10 mouse cellular contexts compared by ENCODE assay signal in the genomic region with DNA sequence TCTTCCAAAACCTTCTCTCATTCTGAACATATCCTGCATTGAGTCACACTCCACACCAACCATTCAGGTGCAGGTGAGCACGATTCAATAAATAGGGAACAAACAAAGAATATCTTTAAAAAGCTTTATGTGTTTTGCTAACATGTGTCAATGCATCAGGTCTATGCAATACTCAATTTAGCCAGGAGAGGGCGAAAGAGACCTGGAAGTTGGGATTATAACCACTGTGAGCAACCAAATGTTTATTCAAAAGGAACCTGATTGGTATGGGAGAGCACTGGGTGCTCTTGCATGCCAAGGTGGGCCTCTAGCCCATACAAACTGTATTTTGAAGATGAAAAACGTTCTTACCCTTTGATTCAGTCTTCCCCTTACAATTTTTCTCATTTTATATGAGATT. TPM values are rescaled to one million over a fixed set of nuclear protein-coding genes. Genes with fewer than 3 reads are reported as not detected.
DNase-seq lines count a peak whose midpoint lies in the region; ATAC-seq and TF ChIP-seq lines count a peak whose summit lies in the region.
"Had no signal": no experiment of that assay in that cellular context is flagged by ENCODE, and none has a peak within 500 bp of the region (broad histone marks: within the 10 kb centered on the region; RNA-seq: fewer than 3 reads in every experiment).

No protein-coding gene starts in this region.

- H3K4me2 ChIP-seq in liver, embryonic 12.5 days = no peak overlapping the region
- H3K4me2 ChIP-seq in heart, postnatal 0 days (ENCODE audit: low read depth, low read length) = no peak overlapping the region
- H3K4me2 ChIP-seq in neural tube, embryonic 11.5 days (ENCODE audit: low read depth) = no peak overlapping the region

- no peaks in the 10 kb centered on the region for H3K36me3 ChIP-seq in liver, embryonic 12.5 days
- H3K36me3 ChIP-seq in heart, postnatal 0 days (replicated peaks; ENCODE audit: control insufficient read depth, insufficient read depth, low read length) = no peaks in the 10 kb centered on the region
- no peaks in the 10 kb centered on the region for H3K36me3 ChIP-seq in neural tube, embryonic 11.5 days (ENCODE audit: control insufficient read depth, insufficient read depth, low read length)
- H3K36me3 ChIP-seq: neural tube, embryonic 13.5 days had no signal

- H3K27me3 ChIP-seq in liver, embryonic 12.5 days (replicated peaks) = no peaks in the 10 kb centered on the region
- H3K27me3 ChIP-seq in heart, postnatal 0 days (ENCODE audit: control insufficient read depth, insufficient read depth, low read length) = no peaks in the 10 kb centered on the region
- no peaks in the 10 kb centered on the region for H3K27me3 ChIP-seq in neural tube, embryonic 11.5 days (ENCODE audit: control insufficient read depth, insufficient read depth, low read length)
- H3K27me3 ChIP-seq: neural tube, embryonic 13.5 days had no signal

- ATAC-seq in liver, embryonic 12.5 days = no peak
- ATAC-seq in heart, postnatal 0 days (ENCODE audit: insufficient read depth, low read depth) = no peak
- ATAC-seq in neural tube, embryonic 11.5 days (ENCODE audit: insufficient read depth, low FRiP score, low TSS enrichment) = no peak

- no peak overlapping the region for H3K27ac ChIP-seq in liver, embryonic 12.5 days
- H3K27ac ChIP-seq in heart, postnatal 0 days (ENCODE audit: low read depth) = no peak overlapping the region
- no peak overlapping the region for H3K27ac ChIP-seq in neural tube, embryonic 11.5 days (ENCODE audit: low read depth, low read length)
- H3K27ac ChIP-seq: neural tube, embryonic 13.5 days had no signal

- peak; percentile 7 for DNase-seq in liver
- peak; percentile 52 for DNase-seq in T-cell, adult 2 months (ENCODE audit: low spot score)
- DNase-seq in cerebellum, postnatal 4 days (ENCODE audit: low spot score in 2 of 2) = peak; percentile 22 to 71
- peak; percentile 45 for DNase-seq in heart, postnatal 0 days (ENCODE audit: low spot score)
- DNase-seq in left cerebral cortex, adult 11 months (ENCODE audit: low spot score) = peak; percentile 54
- DNase-seq in neural tube, embryonic 11.5 days (ENCODE audit: low spot score) = peak; percentile 23
- DNase-seq in thymus, postnatal 4 days = peak; percentile 59

- WGBS in liver, embryonic 12.5 days (ENCODE audit: insufficient replicate concordance) = 4% methylated on average over 3 of the region's 3 CpGs
- 3% methylated on average over 3 of the region's 3 CpGs for WGBS in heart, postnatal 0 days
- WGBS in neural tube, embryonic 11.5 days = 3% methylated on average over 3 of the region's 3 CpGs

- TF ChIP-seq CTCF in heart, postnatal 0 days (IDR thresholded peaks at IDR 0.05; ENCODE audit: low read depth) = peak; percentile 75

- TF ChIP-seq EP300 in heart, postnatal 0 days (IDR thresholded peaks at IDR 0.05; ENCODE audit: low read depth) = no peak

- H3K4me3 ChIP-seq in liver, embryonic 12.5 days = no peak overlapping the region
- no peak overlapping the region for H3K4me3 ChIP-seq in heart, postnatal 0 days (ENCODE audit: low read depth, low read length)
- H3K4me3 ChIP-seq in neural tube, embryonic 11.5 days (ENCODE audit: low read depth, low read length) = no peak overlapping the region
- H3K4me3 ChIP-seq: erythroblast, embryonic 14.5 days; neural tube, embryonic 13.5 days had no signal

- no peaks in the 10 kb centered on the region for H3K9me3 ChIP-seq in liver, embryonic 12.5 days (replicated peaks)
- no peaks in the 10 kb centered on the region for H3K9me3 ChIP-seq in heart, postnatal 0 days (replicated peaks; ENCODE audit: control insufficient read depth, low read length)
- H3K9me3 ChIP-seq in neural tube, embryonic 11.5 days (ENCODE audit: control insufficient read depth, low read length) = no peaks in the 10 kb centered on the region
- H3K9me3 ChIP-seq: neural tube, embryonic 13.5 days had no signal

- no peaks in the 10 kb centered on the region for H3K4me1 ChIP-seq in liver, embryonic 12.5 days
- no peaks in the 10 kb centered on the region for H3K4me1 ChIP-seq in heart, postnatal 0 days (ENCODE audit: control insufficient read depth, insufficient read depth)
- H3K4me1 ChIP-seq in neural tube, embryonic 11.5 days (ENCODE audit: control insufficient read depth, insufficient read depth, low read length) = no peaks in the 10 kb centered on the region
- H3K4me1 ChIP-seq: neural tube, embryonic 13.5 days had no signal

- no peak overlapping the region for H3K9ac ChIP-seq in liver, embryonic 12.5 days
- H3K9ac ChIP-seq in heart, postnatal 0 days (replicated peaks; ENCODE audit: low read depth, low read length) = no peak overlapping the region
- H3K9ac ChIP-seq in neural tube, embryonic 11.5 days (ENCODE audit: low read length) = no peak overlapping the region
- H3K9ac ChIP-seq: neural tube, embryonic 13.5 days had no signal

RNA-seq across cellular contexts. Expression of a gene that starts 1.8 kb away (rescaled TPM):
- polyA plus RNA-seq in liver, embryonic 12.5 days (2016; fragmentation: Nextera tagmentation; extraction: Ambion mirVana) = not detected in 2 replicates
- not detected in 2 replicates for total RNA-seq in heart, postnatal 0 days (2014; rRNA removed; ENCODE audit: low replicate concordance)
- polyA plus RNA-seq in heart, postnatal 0 days (2015; fragmentation: Nextera tagmentation; extraction: Ambion mirVana) = not detected in 2 replicates
- not detected in 2 replicates for polyA plus RNA-seq in neural tube, embryonic 11.5 days (2014; fragmentation: Nextera tagmentation; extraction: Ambion mirVana)
- polyA plus RNA-seq: erythroblast, embryonic 14.5 days; neural tube, embryonic 13.5 days had no signal

RNA-seq across cellular contexts. Expression of a gene that starts 2.7 kb away (rescaled TPM):
- 2.8 and 4.3 TPM in 2 replicates for polyA plus RNA-seq in liver, embryonic 12.5 days (2016; fragmentation: Nextera tagmentation; extraction: Ambion mirVana)
- total RNA-seq in heart, postnatal 0 days (2014; rRNA removed; ENCODE audit: low replicate concordance) = 17.5 and 44.5 TPM in 2 replicates
- 30.9 and 33.7 TPM in 2 replicates for polyA plus RNA-seq in heart, postnatal 0 days (2015; fragmentation: Nextera tagmentation; extraction: Ambion mirVana)
- polyA plus RNA-seq in neural tube, embryonic 11.5 days (2014; fragmentation: Nextera tagmentation; extraction: Ambion mirVana) = 60.1 and 62.8 TPM in 2 replicates
- polyA plus RNA-seq: erythroblast, embryonic 14.5 days had no signal

RNA-seq across cellular contexts. Expression of a gene that starts 32.9 kb away (rescaled TPM):
- polyA plus RNA-seq in liver, embryonic 12.5 days (2016; fragmentation: Nextera tagmentation; extraction: Ambion mirVana) = 8.8 and 9.4 TPM in 2 replicates
- total RNA-seq in heart, postnatal 0 days (2014; rRNA removed; ENCODE audit: low replicate concordance) = 121 and 177 TPM in 2 replicates
- polyA plus RNA-seq in heart, postnatal 0 days (2015; fragmentation: Nextera tagmentation; extraction: Ambion mirVana) = 121 and 122 TPM in 2 replicates
- polyA plus RNA-seq in neural tube, embryonic 11.5 days (2014; fragmentation: Nextera tagmentation; extraction: Ambion mirVana) = 108 and 116 TPM in 2 replicates

RNA-seq across cellular contexts. Expression of a gene that starts 59.6 kb away (rescaled TPM):
- polyA plus RNA-seq in liver, embryonic 12.5 days (2016; fragmentation: Nextera tagmentation; extraction: Ambion mirVana) = 8.1 and 9.0 TPM in 2 replicates
- 191 and 261 TPM in 2 replicates for total RNA-seq in heart, postnatal 0 days (2014; rRNA removed; ENCODE audit: low replicate concordance)
- polyA plus RNA-seq in heart, postnatal 0 days (2015; fragmentation: Nextera tagmentation; extraction: Ambion mirVana) = 97.1 and 102 TPM in 2 replicates
- 86.3 and 95.1 TPM in 2 replicates for polyA plus RNA-seq in neural tube, embryonic 11.5 days (2014; fragmentation: Nextera tagmentation; extraction: Ambion mirVana)

Comparison
In these comparisons a context has a peak if more than half of its experiments do, and no peak if none do; other contexts are left out.
1. DNase-seq: peak in every context shown above with its lines; median percentile 59 in thymus, postnatal 4 days; 54 in left cerebral cortex, adult 11 months; 52 in T-cell, adult 2 months; 46 in cerebellum, postnatal 4 days; 45 in heart, postnatal 0 days; 23 in neural tube, embryonic 11.5 days; 7 in liver.
2. RNA of a gene that starts 32.9 kb away (polyA plus RNA-seq): 121 to 122 TPM in heart, postnatal 0 days and 108 to 116 TPM in neural tube, embryonic 11.5 days; 8.8 to 9.4 TPM in liver, embryonic 12.5 days; every median in the first group is over 10 times any median in the second.